Mouse (Mus musculus) liver, embryonic 11.5 days (tissue): ENCODE results near the gene Gyg. TPM values are rescaled to one million over a fixed set of nuclear protein-coding genes. Genes with fewer than 3 reads are reported as not detected.

Source experiments
- ATAC-seq: fragments of 200-750 bp; cut with Nextera tagmentation; replicated peaks from 2 replicates; pipeline ENCODE4 v1.8.0; 2017; ENCODE audit warnings: moderate number of reproducible peaks, mild to moderate bottlenecking, moderate TSS enrichment, moderate library complexity; ENCODE audit not compliant: low FRiP score
- DNase-seq: peaks from one replicate; pipeline ENCODE4 v3.0.0-alpha.2; 2017; ENCODE audit warnings: low spot score
- H3K27ac ChIP-seq: fragments of 300-500 bp; sonication (generic); 2 replicates; pipeline ENCODE4 v1.5.1; 2014; ENCODE audit warnings: mild to moderate bottlenecking, low read depth, low read length, control low read depth
- H3K27me3 ChIP-seq: fragments of 300-500 bp; sonication (generic); replicated peaks from 2 replicates; pipeline ENCODE4 v1.6.1; 2014; ENCODE audit warnings: low read length, mixed read lengths; ENCODE audit not compliant: control insufficient read depth, insufficient read depth
- H3K36me3 ChIP-seq: fragments of 300-500 bp; sonication (generic); 2 replicates; pipeline ENCODE4 v1.6.1; 2014; ENCODE audit warnings: mild to moderate bottlenecking, low read length, moderate library complexity, mixed read lengths; ENCODE audit not compliant: control insufficient read depth, insufficient read depth
- H3K4me1 ChIP-seq: fragments of 300-500 bp; sonication (generic); replicated peaks from 2 replicates; pipeline ENCODE4 v1.6.1; 2014; ENCODE audit warnings: low read length, mixed read lengths; ENCODE audit not compliant: control insufficient read depth, insufficient read depth
- H3K4me2 ChIP-seq: fragments of 300-500 bp; sonication (generic); 2 replicates; pipeline ENCODE4 v1.6.1; 2014; ENCODE audit warnings: mild to moderate bottlenecking, control low read depth, moderate library complexity
- H3K4me3 ChIP-seq: fragments of 300-500 bp; sonication (generic); 2 replicates; pipeline ENCODE4 v1.5.1; 2014; ENCODE audit warnings: low read depth, low read length, control low read depth
- H3K9ac ChIP-seq: fragments of 300-500 bp; sonication (generic); 2 replicates; pipeline ENCODE4 v1.6.1; 2014; ENCODE audit warnings: low read depth, low read length, control low read depth
- H3K9me3 ChIP-seq: fragments of 300-500 bp; sonication (generic); 2 replicates; pipeline ENCODE4 v1.6.1; 2016; ENCODE audit warnings: low read length, inconsistent platforms, mixed read lengths; ENCODE audit not compliant: control insufficient read depth
- WGBS: fragments of 180-500 bp; shearing (Covaris S2); extraction: QIAGEN DNeasy Blood & Tissue Kit; methylation state at CpG from one replicate; pipeline ENCODE4 v1.1.7; 2014; 5-methylcytosine and 5-hydroxymethylcytosine counted together
- polyA plus RNA-seq: library from polyadenylated mRNA; unstranded; fragments of >200 nt; fragmentation: Nextera tagmentation; extraction: Ambion mirVana; gene quantifications from 2 replicates; pipeline ENCODE4 v1.2.1, GENCODE M21; 2014

The Gyg gene
- polyA plus RNA-seq, 1 experiment from 2014 or later: 57.2 TPM

DNA sequence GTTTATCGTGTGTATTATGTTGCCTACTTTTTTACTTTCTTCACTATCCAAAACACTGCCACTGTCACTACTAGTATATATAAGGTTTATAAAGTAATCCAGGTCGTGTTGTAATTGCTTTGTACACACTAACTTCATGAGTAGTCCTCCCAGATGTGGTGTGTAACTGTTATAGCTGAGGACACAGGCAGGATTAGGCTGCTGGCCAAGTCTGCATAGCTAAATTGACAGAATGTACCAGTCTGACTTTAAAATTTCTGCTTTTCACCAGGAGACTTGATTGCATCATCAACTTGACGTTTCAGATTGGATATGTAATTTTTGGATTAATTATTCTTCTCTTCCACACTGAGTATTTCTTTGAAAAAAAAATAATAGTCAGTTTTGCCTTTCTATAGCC, 51.3 kb downstream of the Gyg start:
- no peak overlapping the region for H3K27ac ChIP-seq
- 75% methylated on average over 3 of the region's 3 CpGs for whole genome bisulfite sequencing
- no peak for DNase-seq
- no peaks in the 10 kb centered on the region for H3K27me3 ChIP-seq
- no peak for ATAC-seq
- no peak overlapping the region for H3K4me2 ChIP-seq
- H3K36me3 ChIP-seq: 0 out of 2 replicates have a peak, but pooled peaks cover 2% of the 10 kb centered on the region
- no peak overlapping the region for H3K9ac ChIP-seq
- H3K9me3 ChIP-seq: no peaks in the 10 kb centered on the region
- no peak overlapping the region for H3K4me3 ChIP-seq
- H3K4me1 ChIP-seq: no peaks in the 10 kb centered on the region

DNA sequence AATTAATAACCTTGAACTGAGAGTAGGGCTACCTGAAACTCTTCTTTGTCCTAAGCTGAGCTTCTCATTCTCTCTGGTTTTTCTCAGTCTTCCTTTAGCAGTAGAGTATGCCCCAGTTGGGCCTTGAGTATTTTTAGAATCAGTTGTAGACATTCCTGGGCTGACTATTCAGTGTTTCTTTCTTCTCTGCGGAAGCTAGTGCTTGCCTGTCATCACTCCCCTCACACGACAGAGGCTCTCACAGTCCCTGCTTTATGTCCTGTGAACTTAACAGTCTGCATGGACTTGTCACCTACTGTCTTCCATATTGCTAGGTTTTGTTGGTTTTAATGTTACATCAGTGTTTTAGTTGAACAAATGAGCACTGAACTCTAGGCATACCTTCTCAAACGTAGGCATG, 73.0 kb downstream of the Gyg start:
- no peak overlapping the region for H3K4me2 ChIP-seq
- H3K27ac ChIP-seq: no peak overlapping the region
- ATAC-seq (no peak), DNase-seq (no peak)
- H3K36me3 ChIP-seq: no peaks in the 10 kb centered on the region
- H3K27me3 ChIP-seq: no peaks in the 10 kb centered on the region
- 73% methylated on average over 3 of the region's 3 CpGs for WGBS
- no peaks in the 10 kb centered on the region for H3K9me3 ChIP-seq
- no peaks in the 10 kb centered on the region for H3K4me1 ChIP-seq
- no peak overlapping the region for H3K4me3 ChIP-seq
- H3K9ac ChIP-seq: no peak overlapping the region

DNA sequence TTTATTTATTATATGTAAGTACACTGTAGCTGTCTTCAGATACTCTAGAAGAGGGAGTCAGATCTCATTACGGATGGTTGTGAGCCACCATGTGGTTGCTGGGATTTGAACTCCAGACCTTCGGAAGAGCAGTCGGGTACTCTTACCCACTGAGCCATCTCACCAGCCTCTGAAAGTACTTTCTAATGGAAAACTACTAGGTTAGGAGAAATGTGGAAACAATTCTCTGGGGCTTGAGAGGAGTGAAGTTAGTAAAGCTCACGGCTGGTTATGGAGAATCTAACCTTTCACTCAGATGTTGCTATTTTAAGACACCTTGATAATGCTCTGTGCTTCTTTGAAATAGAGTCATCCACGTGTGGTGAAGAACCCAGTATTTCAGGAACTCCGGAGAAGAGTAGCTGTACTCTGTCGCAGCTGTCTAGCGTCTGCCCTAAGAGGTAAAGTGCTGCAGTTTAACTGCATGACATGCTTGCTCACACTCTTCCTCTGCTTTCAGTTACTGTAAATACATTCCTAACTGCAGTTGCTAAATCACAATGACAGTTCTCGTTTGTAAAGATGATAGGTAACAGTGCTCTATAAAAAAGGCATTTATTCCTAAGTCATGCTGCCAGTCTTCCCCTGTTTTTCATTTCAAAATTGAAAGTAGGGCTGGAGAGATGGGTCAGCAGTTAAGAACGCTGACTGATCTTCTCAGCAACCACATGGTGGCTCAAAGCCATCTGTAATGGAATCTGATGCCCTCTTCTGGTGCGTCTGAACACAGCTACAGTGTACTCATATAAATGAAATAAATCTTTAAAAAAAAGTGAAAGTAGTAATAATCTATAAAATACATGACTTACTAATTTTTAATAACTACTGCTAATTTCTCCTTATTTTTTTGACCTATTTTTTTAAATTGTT, 78.7 kb downstream of the Gyg start:
- ATAC-seq: 0 out of 2 replicates have a peak, but pooled peaks have one; percentile 26
- no peaks in the 10 kb centered on the region for H3K27me3 ChIP-seq
- no peaks in the 10 kb centered on the region for H3K4me1 ChIP-seq
- no peak overlapping the region for H3K27ac ChIP-seq
- no peak overlapping the region for H3K9ac ChIP-seq
- no peak overlapping the region for H3K4me3 ChIP-seq
- 80% methylated on average over 11 of the region's 11 CpGs for WGBS
- no peak overlapping the region for H3K4me2 ChIP-seq
- no peak for DNase-seq
- H3K9me3 ChIP-seq: no peaks in the 10 kb centered on the region
- no peaks in the 10 kb centered on the region for H3K36me3 ChIP-seq

Other genes with a start within 250 kb of the Gyg start
- gene Cp, start 198.3 kb downstream of the Gyg start, polyA plus RNA-seq: 0.25 and 0.65 TPM in 2 replicates
- 10.4 and 13.8 TPM in 2 replicates for gene Hps3, start 120.0 kb downstream of the Gyg start, polyA plus RNA-seq
- 19.9 and 21.2 TPM in 2 replicates for gene Hltf, start 97.5 kb downstream of the Gyg start, polyA plus RNA-seq
- gene Cpa3, start 86.9 kb upstream of the Gyg start, polyA plus RNA-seq: 2.3 and 3.6 TPM in 2 replicates
- gene Cpb1, start 120.4 kb upstream of the Gyg start, polyA plus RNA-seq: not detected in 2 replicates
- 0.12 TPM in 1 of 2 replicates, not detected in the other for gene Agtr1b, start 211.9 kb upstream of the Gyg start, polyA plus RNA-seq